In the genomic region with DNA sequence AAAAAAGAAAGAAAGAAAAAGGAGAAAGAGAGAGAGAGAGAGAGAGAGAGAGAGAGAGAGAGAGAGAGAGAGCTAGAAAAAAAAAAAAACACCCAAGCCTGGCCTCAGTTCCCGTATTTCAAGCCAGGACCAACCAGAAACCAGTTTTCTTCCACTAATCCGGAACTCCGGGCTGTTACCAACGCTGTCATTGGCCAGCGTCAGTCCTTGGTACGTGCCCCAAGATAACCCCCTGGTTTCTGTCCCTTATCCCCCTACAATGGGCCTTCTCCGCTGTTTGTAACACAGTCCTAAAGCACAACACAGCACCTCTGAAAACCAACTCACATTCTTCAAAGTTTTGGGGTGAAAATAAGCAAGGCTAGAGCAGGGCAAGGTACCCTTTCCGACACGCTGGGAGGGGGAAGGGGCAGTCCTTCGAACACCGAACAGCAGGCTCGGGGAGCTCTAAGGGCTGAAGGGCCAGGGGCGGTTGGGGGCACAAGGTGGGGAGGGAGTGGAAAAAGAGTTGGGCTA, we compare ENCODE assay signal across 8 mouse cellular contexts. TPM values are rescaled to one million over a fixed set of nuclear protein-coding genes. Genes with fewer than 3 reads are reported as not detected.
A peak's percentile ranks its signal among the peaks of the same experiment; 100 is the strongest.
DNase-seq lines count a peak whose midpoint lies in the region; ATAC-seq and TF ChIP-seq lines count a peak whose summit lies in the region.

No protein-coding gene starts in this region.

- TF ChIP-seq POLR2A in olfactory bulb, adult 2 months (IDR thresholded peaks at IDR 0.05; ENCODE audit: insufficient read depth, low read depth, low read length): no peak
- no peak for TF ChIP-seq POLR2A in thymus, adult 2 months (IDR thresholded peaks at IDR 0.05; ENCODE audit: control insufficient read depth, extremely low read depth, insufficient read depth, low read length, poor library complexity)

- peak overlapping the region; percentile 54 for H3K4me3 ChIP-seq in forebrain, embryonic 15.5 days
- H3K4me3 ChIP-seq in layer of hippocampus, adult 2 months: peak overlapping the region; percentile 64
- peak overlapping the region; percentile 54 for H3K4me3 ChIP-seq in lung, embryonic 14.5 days (ENCODE audit: low read depth, low read length)
- H3K4me3 ChIP-seq in olfactory bulb, adult 2 months (ENCODE audit: insufficient read depth, low read depth, low read length): peak overlapping the region; percentile 91
- H3K4me3 ChIP-seq in thymus, adult 2 months (ENCODE audit: control insufficient read depth, insufficient read depth, low read length): peak overlapping the region; percentile 100

- no peaks in the 10 kb centered on the region for H3K4me1 ChIP-seq in forebrain, embryonic 15.5 days
- no peaks in the 10 kb centered on the region for H3K4me1 ChIP-seq in lung, embryonic 14.5 days (ENCODE audit: insufficient read depth)
- no peaks in the 10 kb centered on the region for H3K4me1 ChIP-seq in olfactory bulb, adult 2 months (ENCODE audit: control insufficient read depth, insufficient read depth, low read length)
- H3K4me1 ChIP-seq in thymus, adult 2 months (replicated peaks; ENCODE audit: control insufficient read depth, insufficient read depth, low read length): peaks cover 6% of the 10 kb centered on the region

- H3K36me3 ChIP-seq in forebrain, embryonic 15.5 days: no peaks in the 10 kb centered on the region
- H3K36me3 ChIP-seq in lung, embryonic 14.5 days (ENCODE audit: insufficient read depth): no peaks in the 10 kb centered on the region
- no peaks in the 10 kb centered on the region for H3K36me3 ChIP-seq in thymus, adult 2 months (ENCODE audit: control insufficient read depth, insufficient read depth, low read length)

- peak overlapping the region; percentile 87 for H3K27ac ChIP-seq in forebrain, embryonic 15.5 days (replicated peaks)
- H3K27ac ChIP-seq in layer of hippocampus, adult 2 months: peak overlapping the region; percentile 85
- H3K27ac ChIP-seq in lung, embryonic 14.5 days (ENCODE audit: low read depth): peak overlapping the region; percentile 85
- peak overlapping the region; percentile 87 for H3K27ac ChIP-seq in olfactory bulb, adult 2 months (ENCODE audit: insufficient read depth, low read depth, low read length)
- peak overlapping the region; percentile 100 for H3K27ac ChIP-seq in thymus, adult 2 months (ENCODE audit: control insufficient read depth, insufficient read depth, low read length)

- intact Hi-C loops in heart, postnatal 36 days (cut with DNase I): no loop called here

- no peak for TF ChIP-seq CTCF in layer of hippocampus, adult 2 months (conservative IDR thresholded peaks at IDR 0.05)
- no peak for TF ChIP-seq CTCF in lung, embryonic 14.5 days (IDR thresholded peaks at IDR 0.05; ENCODE audit: low read depth)
- TF ChIP-seq CTCF in olfactory bulb, adult 2 months (IDR thresholded peaks at IDR 0.05; ENCODE audit: insufficient read depth, low read depth, low read length): no peak
- TF ChIP-seq CTCF in thymus, adult 2 months (IDR thresholded peaks at IDR 0.05; ENCODE audit: borderline replicate concordance, control insufficient read depth, extremely low read depth, insufficient read depth, low read length, poor library complexity): no peak

- no peaks in the 10 kb centered on the region for H3K27me3 ChIP-seq in forebrain, embryonic 15.5 days
- H3K27me3 ChIP-seq in lung, embryonic 14.5 days (ENCODE audit: insufficient read depth, low read length): no peaks in the 10 kb centered on the region
- H3K27me3 ChIP-seq in thymus, adult 2 months (ENCODE audit: control insufficient read depth, insufficient read depth, low read length): no peaks in the 10 kb centered on the region

- 19% methylated on average over 13 of the region's 13 CpGs for WGBS in forebrain, embryonic 15.5 days
- 10% methylated on average over 13 of the region's 13 CpGs for WGBS in lung, embryonic 14.5 days
- WGBS in olfactory bulb, adult 2 months: 7% methylated on average over 13 of the region's 13 CpGs
- WGBS in thymus, adult 2 months: under 1% methylated on average over 13 of the region's 13 CpGs

- peak; percentile 68 for DNase-seq in ES-CJ7 (ENCODE audit: low read depth, low spot score)
- peak; percentile 77 for DNase-seq in cerebellum, adult 11 months
- DNase-seq in heart, postnatal 36 days: peak; percentile 83
- peak; percentile 76 to 79 for DNase-seq in layer of hippocampus, adult 2 months (ENCODE audit: low spot score in 2 of 2)
- DNase-seq in lung, embryonic 14.5 days: peak; percentile 90
- peak; percentile 78 for DNase-seq in thymus, adult 2 months

- peak overlapping the region; percentile 42 for H3K4me2 ChIP-seq in forebrain, embryonic 15.5 days (replicated peaks)
- peak overlapping the region; percentile 58 for H3K4me2 ChIP-seq in lung, embryonic 14.5 days

- no peaks in the 10 kb centered on the region for H3K9me3 ChIP-seq in forebrain, embryonic 15.5 days
- H3K9me3 ChIP-seq in lung, embryonic 14.5 days (ENCODE audit: low read depth, low read length): no peaks in the 10 kb centered on the region

- peak overlapping the region; percentile 59 for H3K9ac ChIP-seq in forebrain, embryonic 15.5 days (replicated peaks)
- H3K9ac ChIP-seq in lung, embryonic 14.5 days: peak overlapping the region; percentile 58

- ATAC-seq in forebrain, embryonic 15.5 days (replicated peaks): peak; percentile 81
- peak; percentile 75 for ATAC-seq in lung, embryonic 14.5 days (ENCODE audit: insufficient read depth)

RNA-seq across cellular contexts. Expression of gene Brwd3, which starts 1.4 kb away (rescaled TPM):
- polyA plus RNA-seq in forebrain, embryonic 15.5 days (2015; fragmentation: Nextera tagmentation; extraction: Ambion mirVana): 4.2 and 5.1 TPM in 2 replicates
- 1 to 10 TPM; 5.3 to 5.4 TPM for total RNA-seq in heart, postnatal 36 days (2021)
- total RNA-seq in layer of hippocampus, adult 2 months (2021): 10 to 100 TPM; 14.4 to 14.9 TPM
- 5.2 and 5.5 TPM in 2 replicates for polyA plus RNA-seq in lung, embryonic 14.5 days (2014; fragmentation: Nextera tagmentation; extraction: Ambion mirVana)
- not detected in 2 replicates for polyA plus RNA-seq in olfactory bulb, adult 2 months (2012; ENCODE audit: insufficient read depth, insufficient read length, low replicate concordance, missing spikeins)
- 3.0 and 3.3 TPM in 2 replicates for polyA plus RNA-seq in thymus, adult 2 months (2012; rRNA removed)

Comparison
In these comparisons a context has a peak if more than half of its experiments do, and no peak if none do; other contexts are left out.
1. Peak in every context shown above with its lines: DNase-seq, ATAC-seq, H3K4me3 ChIP-seq and H3K27ac ChIP-seq.